ENCODE assay signal across 19 mouse cellular contexts in the genomic region with DNA sequence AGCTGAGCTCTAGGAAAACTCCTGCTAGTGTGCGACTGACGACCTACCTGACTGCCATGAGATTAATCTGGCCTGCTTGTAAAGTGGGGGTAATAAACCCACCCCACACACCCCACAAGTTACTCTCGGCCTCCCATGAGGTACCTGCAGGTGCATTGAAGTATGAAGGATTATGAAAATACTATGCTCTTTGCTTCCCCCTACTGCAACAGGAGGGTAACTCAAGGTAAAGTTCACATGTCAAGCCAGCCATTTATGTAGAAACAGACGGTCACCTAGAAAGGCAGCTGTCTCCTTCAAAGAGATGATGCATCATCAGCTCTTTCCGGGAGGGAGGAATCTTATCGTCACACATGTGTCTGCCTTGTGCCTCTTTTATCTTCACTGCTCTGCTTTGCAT. TPM values are rescaled to one million over a fixed set of nuclear protein-coding genes. Genes with fewer than 3 reads are reported as not detected.
DNase-seq lines count a peak whose midpoint lies in the region; ATAC-seq and TF ChIP-seq lines count a peak whose summit lies in the region.
"Had no signal": no experiment of that assay in that cellular context is flagged by ENCODE, and none has a peak within 500 bp of the region (broad histone marks: within the 10 kb centered on the region; RNA-seq: fewer than 3 reads in every experiment).

No protein-coding gene starts in this region.

- no peak for ATAC-seq in intestine, postnatal 0 days
- no peak for ATAC-seq in intestine, embryonic 15.5 days
- no peak for ATAC-seq in midbrain, postnatal 0 days (ENCODE audit: low FRiP score)
- no peak for ATAC-seq in midbrain, embryonic 15.5 days (replicated peaks)
- no peak for ATAC-seq in inflammation-experienced regulatory T-cells, adult 6 months
- ATAC-seq: forebrain, embryonic 13.5 days had no signal

- 57% methylated on average over 6 of the region's 6 CpGs for WGBS in intestine, postnatal 0 days
- WGBS in intestine, embryonic 15.5 days: 71% methylated on average over 6 of the region's 6 CpGs
- 82% methylated on average over 6 of the region's 6 CpGs for WGBS in midbrain, postnatal 0 days
- 73% methylated on average over 6 of the region's 6 CpGs for WGBS in midbrain, embryonic 15.5 days

- no peaks in the 10 kb centered on the region for H3K27me3 ChIP-seq in intestine, postnatal 0 days (replicated peaks; ENCODE audit: control insufficient read depth, insufficient read depth, low read length)
- H3K27me3 ChIP-seq in intestine, embryonic 15.5 days (replicated peaks): no peaks in the 10 kb centered on the region
- H3K27me3 ChIP-seq in midbrain, postnatal 0 days (ENCODE audit: insufficient read depth, low read length): no peaks in the 10 kb centered on the region
- no peaks in the 10 kb centered on the region for H3K27me3 ChIP-seq in midbrain, embryonic 15.5 days (replicated peaks)
- no peaks in the 10 kb centered on the region for H3K27me3 ChIP-seq in CH12.LX (replicated peaks)
- H3K27me3 ChIP-seq: forebrain, embryonic 13.5 days; hindbrain, embryonic 15.5 days; kidney, embryonic 15.5 days; lung, embryonic 15.5 days had no signal

- TF ChIP-seq CTCF in intestine, postnatal 0 days (IDR thresholded peaks at IDR 0.05; ENCODE audit: low read depth): peak; percentile 65
- peak; percentile 63 for TF ChIP-seq CTCF in midbrain, postnatal 0 days (IDR thresholded peaks at IDR 0.05)
- TF ChIP-seq CTCF in CH12.LX (conservative IDR thresholded peaks at IDR 0.05 in 1 of 2, IDR thresholded peaks at IDR 0.05 in 1 of 2; ENCODE audit: low read depth in 2 of 2, low read length in 2 of 2): peak; percentile 38 to 46; a peak in 3 of 4 replicates

- no peak for TF ChIP-seq POLR2A in CH12.LX (IDR thresholded peaks at IDR 0.05; ENCODE audit: low read depth, low read length)

- no peak overlapping the region for H3K4me2 ChIP-seq in intestine, postnatal 0 days (replicated peaks; ENCODE audit: low read depth)
- no peak overlapping the region for H3K4me2 ChIP-seq in intestine, embryonic 15.5 days (replicated peaks)
- H3K4me2 ChIP-seq in midbrain, postnatal 0 days (ENCODE audit: low read depth, low read length, poor library complexity, severe bottlenecking): no peak overlapping the region
- H3K4me2 ChIP-seq in midbrain, embryonic 15.5 days: no peak overlapping the region
- H3K4me2 ChIP-seq in CH12.LX (ENCODE audit: insufficient read depth, low read depth, poor library complexity, severe bottlenecking): no peak overlapping the region
- H3K4me2 ChIP-seq: forebrain, embryonic 13.5 days; hindbrain, embryonic 15.5 days; kidney, embryonic 15.5 days; lung, embryonic 15.5 days had no signal

- no peak overlapping the region for H3K4me3 ChIP-seq in intestine, postnatal 0 days (ENCODE audit: low read depth, low read length)
- no peak overlapping the region for H3K4me3 ChIP-seq in intestine, embryonic 15.5 days (replicated peaks)
- H3K4me3 ChIP-seq in midbrain, postnatal 0 days (ENCODE audit: low read depth, low read length): no peak overlapping the region
- H3K4me3 ChIP-seq in midbrain, embryonic 15.5 days: no peak overlapping the region
- no peak overlapping the region for H3K4me3 ChIP-seq in CH12.LX (replicated peaks in 1 of 3; ENCODE audit: low read depth in 2 of 3, low read length in 2 of 3, poor library complexity in 1 of 3)
- H3K4me3 ChIP-seq: forebrain, embryonic 13.5 days; hindbrain, embryonic 15.5 days; kidney, embryonic 15.5 days; lung, embryonic 15.5 days; myocyte had no signal

- in situ Hi-C loops in CH12.LX (cut with MboI; ENCODE audit: low pct_ligation_motif_present, low pct_unique_long_range_greater_than_20kb, low sequenced_read_pairs): no loop called here

- peak; percentile 18 for TF ChIP-seq RAD21 in CH12.LX (IDR thresholded peaks at IDR 0.05; ENCODE audit: low read depth, low read length)

- H3K9me3 ChIP-seq in intestine, postnatal 0 days (ENCODE audit: control insufficient read depth): no peaks in the 10 kb centered on the region
- no peaks in the 10 kb centered on the region for H3K9me3 ChIP-seq in intestine, embryonic 15.5 days
- no peaks in the 10 kb centered on the region for H3K9me3 ChIP-seq in midbrain, postnatal 0 days (ENCODE audit: low read length)
- H3K9me3 ChIP-seq in midbrain, embryonic 15.5 days: no peaks in the 10 kb centered on the region
- no peaks in the 10 kb centered on the region for H3K9me3 ChIP-seq in CH12.LX (replicated peaks; ENCODE audit: low read length)
- H3K9me3 ChIP-seq: forebrain, embryonic 13.5 days; hindbrain, embryonic 15.5 days; kidney, embryonic 15.5 days; lung, embryonic 15.5 days had no signal

- H3K36me3 ChIP-seq in intestine, postnatal 0 days (ENCODE audit: control insufficient read depth, insufficient read depth): peaks cover 5% of the 10 kb centered on the region; the same call in 1 of the 2 replicates
- no peaks in the 10 kb centered on the region for H3K36me3 ChIP-seq in intestine, embryonic 15.5 days
- H3K36me3 ChIP-seq in midbrain, postnatal 0 days (ENCODE audit: insufficient read depth, low read length): no peaks in the 10 kb centered on the region; the same call in 1 of the 2 replicates
- H3K36me3 ChIP-seq in midbrain, embryonic 15.5 days (replicated peaks): no peaks in the 10 kb centered on the region
- H3K36me3 ChIP-seq in CH12.LX (replicated peaks in 1 of 2; ENCODE audit: control insufficient read depth in 1 of 2, insufficient read depth in 1 of 2, low read length in 1 of 2): peaks cover 0 to 37% of the 10 kb centered on the region in 2 experiments
- H3K36me3 ChIP-seq: lung, embryonic 15.5 days had no signal

- H3K79me2 ChIP-seq in CH12.LX (replicated peaks; ENCODE audit: control insufficient read depth, extremely low read depth, insufficient read depth, poor library complexity, severe bottlenecking): no peaks in the 10 kb centered on the region

- dilution Hi-C loops in CH12.LX (cut with MboI; ENCODE audit: extremely low pct_ligation_motif_present, extremely low pct_unique_long_range_greater_than_20kb, low sequenced_read_pairs): no loop called here

- no peak for DNase-seq in midbrain, postnatal 0 days (ENCODE audit: low spot score)
- DNase-seq in CH12.LX (ENCODE audit: extremely low read depth): peak; percentile 19
- peak; percentile 65 for DNase-seq in naive thymus-derived CD4-positive, alpha-beta T cell, adult 2 months (ENCODE audit: low read depth)
- no peak for DNase-seq in cerebellum, adult 9-11 months
- DNase-seq: cerebellum, adult 11 months; heart, adult 11 months; heart, postnatal 10 days; right cerebral cortex, adult 18-20 months; spleen, adult 18-20 months had no signal

- no peak for TF ChIP-seq EP300 in CH12.LX (IDR thresholded peaks at IDR 0.05; ENCODE audit: low read length)

- no peak overlapping the region for H3K9ac ChIP-seq in intestine, postnatal 0 days (ENCODE audit: low read depth, low read length)
- H3K9ac ChIP-seq in intestine, embryonic 15.5 days: no peak overlapping the region
- H3K9ac ChIP-seq in midbrain, postnatal 0 days (replicated peaks; ENCODE audit: low read length, poor library complexity, severe bottlenecking): no peak overlapping the region
- no peak overlapping the region for H3K9ac ChIP-seq in midbrain, embryonic 15.5 days
- H3K9ac ChIP-seq in CH12.LX (ENCODE audit: insufficient read depth, low read depth): no peak overlapping the region
- H3K9ac ChIP-seq: forebrain, embryonic 13.5 days; hindbrain, embryonic 15.5 days; kidney, embryonic 15.5 days; lung, embryonic 15.5 days had no signal

- H3K4me1 ChIP-seq in intestine, postnatal 0 days (replicated peaks; ENCODE audit: control insufficient read depth, insufficient read depth, low read length): no peaks in the 10 kb centered on the region
- peaks cover 4% of the 10 kb centered on the region; the same call in 1 of the 2 replicates for H3K4me1 ChIP-seq in intestine, embryonic 15.5 days (replicated peaks)
- H3K4me1 ChIP-seq in midbrain, postnatal 0 days (ENCODE audit: insufficient read depth, low read length): peaks cover 9% of the 10 kb centered on the region; the same call in 1 of the 2 replicates
- peaks cover 16% of the 10 kb centered on the region for H3K4me1 ChIP-seq in midbrain, embryonic 15.5 days
- H3K4me1 ChIP-seq in CH12.LX (ENCODE audit: control insufficient read depth in 1 of 2, insufficient read depth in 2 of 2): no peaks in the 10 kb centered on the region
- H3K4me1 ChIP-seq: kidney, embryonic 15.5 days had no signal

- H3K27ac ChIP-seq in intestine, postnatal 0 days (ENCODE audit: low read depth, low read length): no peak overlapping the region
- no peak overlapping the region for H3K27ac ChIP-seq in intestine, embryonic 15.5 days
- no peak overlapping the region for H3K27ac ChIP-seq in midbrain, postnatal 0 days (ENCODE audit: low read depth, low read length)
- H3K27ac ChIP-seq in midbrain, embryonic 15.5 days: no peak overlapping the region
- H3K27ac ChIP-seq in CH12.LX (ENCODE audit: insufficient read depth, low read depth): no peak overlapping the region
- H3K27ac ChIP-seq: forebrain, embryonic 13.5 days; kidney, embryonic 15.5 days; lung, embryonic 15.5 days had no signal

TF ChIP-seq in CH12.LX, 34 proteins besides CTCF, POLR2A, EP300 and RAD21:
- no peak for TF ChIP-seq TCF12 (IDR thresholded peaks at IDR 0.05; ENCODE audit: low read depth, low read length)
- no peak for TF ChIP-seq ELF1 (IDR thresholded peaks at IDR 0.05; ENCODE audit: low read depth, low read length)
- no peak for TF ChIP-seq TBP (conservative IDR thresholded peaks at IDR 0.05; ENCODE audit: low read depth, low read length)
- no peak for TF ChIP-seq JUND (conservative IDR thresholded peaks at IDR 0.05; ENCODE audit: low read depth, low read length)
- no peak for TF ChIP-seq IRF4 (IDR thresholded peaks at IDR 0.05; ENCODE audit: low read depth, low read length)
- no peak for TF ChIP-seq PAX5 (IDR thresholded peaks at IDR 0.05; ENCODE audit: low read length)
- peak; percentile 17; the same call in 1 of the 2 replicates for TF ChIP-seq SMC3 (IDR thresholded peaks at IDR 0.05; ENCODE audit: low read depth, low read length)
- no peak for TF ChIP-seq JUN (IDR thresholded peaks at IDR 0.05; ENCODE audit: insufficient read depth, low read depth, low read length)

RNA-seq across cellular contexts. Expression of gene Crtam, which starts 25.4 kb away (rescaled TPM):
- 0.07 TPM in 1 of 2 replicates, not detected in the other for polyA plus RNA-seq in intestine, postnatal 0 days (2015; fragmentation: Nextera tagmentation; extraction: Ambion mirVana)
- polyA plus RNA-seq in intestine, embryonic 15.5 days (2015; fragmentation: Nextera tagmentation; extraction: Ambion mirVana): 0.11 and 0.31 TPM in 2 replicates
- 0.05 TPM in 1 of 2 replicates, not detected in the other for total RNA-seq in midbrain, postnatal 0 days (2014; rRNA removed)
- 0.28 and 0.37 TPM in 2 replicates for polyA plus RNA-seq in midbrain, postnatal 0 days (2015; fragmentation: Nextera tagmentation; extraction: Ambion mirVana)
- 0.10 and 0.22 TPM in 2 replicates for polyA plus RNA-seq in midbrain, embryonic 15.5 days (2015; fragmentation: Nextera tagmentation; extraction: Ambion mirVana)
- total RNA-seq in CH12.LX (2012; rRNA removed) (not detected in 2 replicates), CH12.LX (2014; rRNA removed) (not detected in 2 replicates)
- not detected in 2 replicates for polyA plus RNA-seq in CH12.LX (2012; ENCODE audit: insufficient read length, low read depth)
- 10 to 100 TPM in 1 of 3 experiments, 1 to 10 TPM in 2; 2.8 to 21.3 (median 3.2) TPM for polyA plus RNA-seq in inflammation-experienced regulatory T-cells, adult 6 months (2017; shearing (Covaris generic))
- total RNA-seq: gastrocnemius, adult 18-20 months had no signal
- polyA plus RNA-seq: forebrain, embryonic 13.5 days; lung, embryonic 15.5 days had no signal

Comparison
In these comparisons a context has a peak if more than half of its experiments do, and no peak if none do; other contexts are left out.
1. DNase-seq: peak in CH12.LX (single experiment) and naive thymus-derived CD4-positive, alpha-beta T cell, adult 2 months (single experiment); none in midbrain, postnatal 0 days (single experiment) and cerebellum, adult 9-11 months (single experiment).
2. Peak in every context shown above with its lines, with median percentiles within 50 percentile points of each other: CTCF ChIP-seq.